Mouse (Mus musculus) thymus, adult 2 months (tissue): ENCODE results near the gene Mettl16. TPM values are rescaled to one million over a fixed set of nuclear protein-coding genes. Genes with fewer than 3 reads are reported as not detected.

ENCODE experiments used
- DNase-seq: peaks from one replicate; pipeline ENCODE4 v3.0.0; 2021
- H3K27ac ChIP-seq: fragments of 200-500 bp; 2 replicates; pipeline ENCODE4 v1.5.1; 2012; ENCODE audit warnings: low read length, control low read depth; ENCODE audit not compliant: control insufficient read depth, insufficient read depth
- H3K27me3 ChIP-seq: fragments of 200-500 bp; 2 replicates; pipeline ENCODE4 v1.6.1; 2012; ENCODE audit warnings: mild to moderate bottlenecking, low read length, moderate library complexity, mixed read lengths; ENCODE audit not compliant: control insufficient read depth, insufficient read depth
- H3K36me3 ChIP-seq: fragments of 200-500 bp; 2 replicates; pipeline ENCODE4 v1.6.1; 2012; ENCODE audit warnings: mild to moderate bottlenecking, low read length, moderate library complexity; ENCODE audit not compliant: control insufficient read depth, insufficient read depth
- H3K4me1 ChIP-seq: fragments of 200-500 bp; replicated peaks from 2 replicates; pipeline ENCODE4 v1.6.1; 2012; ENCODE audit warnings: low read length; ENCODE audit not compliant: control insufficient read depth, insufficient read depth
- H3K4me3 ChIP-seq: fragments of 200-500 bp; 2 replicates; pipeline ENCODE4 v1.5.1; 2012; ENCODE audit warnings: mild to moderate bottlenecking, low read length, control low read depth, moderate library complexity; ENCODE audit not compliant: control insufficient read depth, insufficient read depth
- CTCF ChIP-seq: fragments of 200-500 bp; IDR thresholded peaks from 2 replicates; pipeline ENCODE4 v1.5.1; 2012; ENCODE audit warnings: mild to moderate bottlenecking, control low read depth, low read length, moderate library complexity, borderline replicate concordance; ENCODE audit not compliant: control insufficient read depth, poor library complexity, insufficient read depth; ENCODE audit errors: extremely low read depth
- POLR2A ChIP-seq: fragments of 200-500 bp; IDR thresholded peaks from 2 replicates; pipeline ENCODE4 v1.6.1; 2012; ENCODE audit warnings: mild to moderate bottlenecking, low read length, control low read depth, moderate library complexity; ENCODE audit not compliant: control insufficient read depth, poor library complexity, insufficient read depth; ENCODE audit errors: extremely low read depth
- WGBS: fragments of 180-500 bp; shearing (Covaris S2); methylation state at CpG from one replicate; pipeline ENCODE4 v1.1.7; 2018; 5-methylcytosine and 5-hydroxymethylcytosine counted together
- polyA plus RNA-seq: library from polyadenylated mRNA; depleted of rRNA; stranded (reverse); fragments of >200 nt; gene quantifications from 2 replicates; pipeline ENCODE4 v1.2.3, GENCODE M21; 2012

The Mettl16 gene
- polyA plus RNA-seq, 1 experiment, result 5.3 TPM

- Histone ChIP-seq H3K27ac (no peak overlapping the region), H3K27me3 (no peaks in the 10 kb centered on the region)
These were observed 72.2 kb downstream of the Mettl16 start for GRCm38 (mm10) chr11:74842656-74843434.

GRCm38 (mm10) chr11:74843435-74843714 is 72.7 kb downstream of the Mettl16 start:
- no peak for DNase-seq
- H3K27ac ChIP-seq, result no peak overlapping the region
- no peak overlapping the region for H3K4me3 ChIP-seq
- WGBS, result 98% methylated on average over 2 of the region's 2 CpGs
- peaks cover 25% of the 10 kb centered on the region for H3K4me1 ChIP-seq
- no peak for TF ChIP-seq POLR2A
- TF ChIP-seq CTCF, result no peak
- H3K36me3 ChIP-seq, result no peaks in the 10 kb centered on the region
- no peaks in the 10 kb centered on the region for H3K27me3 ChIP-seq

More at GRCm38 (mm10) chr11:74842656-74843434, 72.2 kb downstream of the Mettl16 start:
- no peak for DNase-seq
- 83% methylated on average over 19 of the region's 22 CpGs for WGBS
- Histone ChIP-seq H3K36me3 (no peaks in the 10 kb centered on the region), H3K4me3 (no peak overlapping the region), H3K4me1 (peaks cover 22% of the 10 kb centered on the region)
- TF ChIP-seq CTCF (no peak), POLR2A (no peak)

- H3K4me3 ChIP-seq, result no peak overlapping the region
- no peak for DNase-seq
- 91% methylated on average over 5 of the region's 5 CpGs for WGBS
- TF ChIP-seq POLR2A (no peak), CTCF (no peak)
- no peaks in the 10 kb centered on the region for H3K27me3 ChIP-seq
- no peaks in the 10 kb centered on the region for H3K36me3 ChIP-seq
- H3K27ac ChIP-seq, result no peak overlapping the region
- peaks cover 29% of the 10 kb centered on the region for H3K4me1 ChIP-seq
These were observed 73.1 kb downstream of the Mettl16 start for GRCm38 (mm10) chr11:74843761-74844160.

- H3K36me3 ChIP-seq, result no peaks in the 10 kb centered on the region
- TF ChIP-seq CTCF, result peak; percentile 49; the same call in 1 of the 2 replicates
- no peak for TF ChIP-seq POLR2A
- peaks cover 22% of the 10 kb centered on the region for H3K4me1 ChIP-seq
- H3K4me3 ChIP-seq, result no peak overlapping the region
- no peaks in the 10 kb centered on the region for H3K27me3 ChIP-seq
- DNase-seq, result no peak
- H3K27ac ChIP-seq, result no peak overlapping the region
- 77% methylated on average over 3 of the region's 3 CpGs for WGBS
These were observed 75.2 kb downstream of the Mettl16 start for GRCm38 (mm10) chr11:74845784-74846183.

- Histone ChIP-seq H3K4me1 (peaks cover 13% of the 10 kb centered on the region), H3K4me3 (no peak overlapping the region), H3K27me3 (no peaks in the 10 kb centered on the region), H3K27ac (no peak overlapping the region), H3K36me3 (no peaks in the 10 kb centered on the region)
- peak; percentile 83 for DNase-seq
- TF ChIP-seq POLR2A (no peak), CTCF (peak; percentile 68; the same call in 1 of the 2 replicates)
- WGBS, result 14% methylated on average over 13 of the region's 13 CpGs
These were observed 77.4 kb downstream of the Mettl16 start for GRCm38 (mm10) chr11:74847919-74848521.

GRCm38 (mm10) chr11:74850998-74851661 is 80.5 kb downstream of the Mettl16 start:
- no peak for DNase-seq
- H3K36me3 ChIP-seq, result no peaks in the 10 kb centered on the region

More at GRCm38 (mm10) chr11:74850998-74851661, 80.5 kb downstream of the Mettl16 start:
- no peak overlapping the region for H3K4me3 ChIP-seq
- no peak for TF ChIP-seq CTCF
- TF ChIP-seq POLR2A, result no peak
- H3K4me1 ChIP-seq, result peaks cover 8% of the 10 kb centered on the region
- H3K27ac ChIP-seq, result no peak overlapping the region
- WGBS, result 96% methylated on average over 14 of the region's 14 CpGs
- no peaks in the 10 kb centered on the region for H3K27me3 ChIP-seq
